Mouse (Mus musculus): Measurements from ENCODE around the gene Pih1d2. TPM values are rescaled to one million over a fixed set of nuclear protein-coding genes. Genes with fewer than 3 reads are reported as not detected.

The Pih1d2 gene
- polyA plus RNA-seq (2015; fragmentation: Nextera tagmentation; extraction: Ambion mirVana), result 4.1 and 4.6 TPM in 2 replicates

GRCm38 (mm10) chr9:50616766-50617603, at the start of gene Pih1d2, which contains the start of gene Nkapd1:
Gene Pih1d2 (plus strand): TSS chr9:50617321.
Gene Nkapd1 (minus strand): TSS chr9:50617464.
- H3K9me3 ChIP-seq (replicated peaks), result no peaks in the 10 kb centered on the region

GRCm38 (mm10) chr9:50567372-50567771, 49.7 kb upstream of the Pih1d2 start:
- H3K27ac ChIP-seq (replicated peaks), result no peak overlapping the region
- H3K4me1 ChIP-seq, result no peaks in the 10 kb centered on the region
- H3K27me3 ChIP-seq (replicated peaks), result no peaks in the 10 kb centered on the region
- WGBS, result 93% methylated on average over 4 of the region's 4 CpGs
- H3K4me3 ChIP-seq (replicated peaks), result no peak overlapping the region
- no peaks in the 10 kb centered on the region for H3K36me3 ChIP-seq
- no peak overlapping the region for H3K9ac ChIP-seq (replicated peaks)
- no peak overlapping the region for H3K4me2 ChIP-seq
- H3K9me3 ChIP-seq (replicated peaks), result no peaks in the 10 kb centered on the region
- no peak for ATAC-seq (ENCODE audit: low FRiP score)

More at GRCm38 (mm10) chr9:50616766-50617603, at the start of gene Pih1d2, which contains the start of gene Nkapd1:
- Histone ChIP-seq H3K27me3 (replicated peaks) (no peaks in the 10 kb centered on the region), H3K36me3 (peaks cover 31% of the 10 kb centered on the region), H3K27ac (replicated peaks) (peak within 1 kb of the TSS; percentile 96), H3K9ac (replicated peaks) (peak within 1 kb of the TSS; percentile 97), H3K4me3 (replicated peaks) (peak within 1 kb of the TSS; percentile 100), H3K4me1 (peaks cover 27% of the 10 kb centered on the region), H3K4me2 (peak within 1 kb of the TSS; percentile 84)
- WGBS, result under 1% methylated on average over 72 of the region's 81 CpGs
- ATAC-seq (ENCODE audit: low FRiP score), result peak; percentile 94

GRCm38 (mm10) chr9:50567881-50568280, 49.2 kb upstream of the Pih1d2 start:
- ATAC-seq (ENCODE audit: low FRiP score), result no peak

DNA sequence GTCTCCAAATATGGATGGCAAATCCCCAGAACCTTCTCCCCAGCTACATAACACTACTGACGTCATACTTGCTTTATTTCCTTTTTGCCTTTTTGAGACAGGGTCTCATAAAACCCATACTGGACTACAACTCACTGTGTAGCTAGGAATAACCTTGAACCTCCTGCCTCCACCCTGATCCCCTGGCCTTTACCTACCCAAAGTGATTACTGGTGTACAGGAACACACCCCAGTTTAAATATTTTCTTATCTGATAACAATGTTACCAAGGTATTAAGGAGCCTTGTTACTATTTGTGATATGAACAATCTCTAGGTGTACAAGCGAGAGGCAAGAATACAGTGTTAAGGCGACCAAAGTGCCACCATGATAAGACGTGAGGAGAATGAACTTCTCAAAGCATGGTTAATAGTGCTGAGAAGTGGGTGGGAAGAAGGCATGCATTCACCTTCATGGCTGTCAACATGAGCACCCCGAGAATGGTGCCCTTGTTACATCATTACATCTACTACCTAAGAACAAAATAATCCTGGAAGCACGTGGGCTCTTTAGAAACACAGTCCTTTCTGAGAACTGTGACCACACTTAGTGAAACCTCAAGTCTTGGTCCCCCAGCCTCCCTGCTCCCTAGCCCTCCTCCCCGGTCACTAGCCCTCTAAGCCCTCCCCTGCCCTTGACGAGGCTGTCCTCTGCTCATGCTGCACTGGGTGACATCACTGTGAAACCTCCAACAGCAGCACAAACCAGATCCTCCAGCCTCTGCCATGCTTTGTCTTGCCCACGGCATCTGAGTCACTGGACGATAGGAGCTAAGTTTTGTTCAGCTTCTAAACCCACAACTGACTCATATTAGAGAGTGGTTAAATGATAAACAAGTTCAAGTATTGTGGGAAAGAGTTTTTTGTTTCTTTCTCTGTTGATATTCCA, 47.3 kb upstream of the Pih1d2 start:
- Histone ChIP-seq H3K9ac (replicated peaks) (no peak overlapping the region), H3K36me3 (no peaks in the 10 kb centered on the region), H3K4me2 (no peak overlapping the region), H3K9me3 (replicated peaks) (no peaks in the 10 kb centered on the region), H3K27ac (replicated peaks) (no peak overlapping the region), H3K4me1 (no peaks in the 10 kb centered on the region), H3K4me3 (replicated peaks) (no peak overlapping the region), H3K27me3 (replicated peaks) (no peaks in the 10 kb centered on the region)
- 83% methylated on average over 10 of the region's 10 CpGs for WGBS
- no peak for ATAC-seq (ENCODE audit: low FRiP score)

More at GRCm38 (mm10) chr9:50567881-50568280, 49.2 kb upstream of the Pih1d2 start:
- Histone ChIP-seq H3K4me3 (replicated peaks) (no peak overlapping the region), H3K27ac (replicated peaks) (no peak overlapping the region), H3K27me3 (replicated peaks) (no peaks in the 10 kb centered on the region), H3K36me3 (no peaks in the 10 kb centered on the region), H3K4me2 (no peak overlapping the region), H3K9me3 (replicated peaks) (no peaks in the 10 kb centered on the region), H3K4me1 (no peaks in the 10 kb centered on the region), H3K9ac (replicated peaks) (no peak overlapping the region)
- 91% methylated on average over 2 of the region's 2 CpGs for WGBS

DNA sequence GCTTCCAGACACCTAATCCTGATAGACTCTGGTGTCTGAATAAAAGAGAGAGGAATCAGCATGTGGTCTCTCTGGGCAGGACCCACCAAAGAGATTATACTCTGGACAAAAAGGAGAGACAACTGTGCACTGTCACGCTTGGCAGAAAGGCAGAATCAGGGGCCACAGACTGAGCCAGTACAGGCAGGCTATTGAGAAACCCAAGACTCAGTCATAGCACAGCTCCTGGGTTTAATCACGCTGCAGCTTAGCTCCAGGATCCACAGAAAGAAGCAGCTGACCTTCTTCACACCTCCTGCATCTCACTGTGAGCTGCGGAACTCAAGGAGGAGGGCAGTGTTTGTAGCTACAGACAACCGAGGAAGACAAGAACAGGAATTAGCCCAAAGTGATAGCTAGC, 36.8 kb upstream of the Pih1d2 start:
- Histone ChIP-seq H3K4me3 (replicated peaks) (no peak overlapping the region), H3K9me3 (replicated peaks) (no peaks in the 10 kb centered on the region), H3K27ac (replicated peaks) (no peak overlapping the region), H3K9ac (replicated peaks) (no peak overlapping the region), H3K4me2 (no peak overlapping the region), H3K36me3 (no peaks in the 10 kb centered on the region), H3K27me3 (replicated peaks) (no peaks in the 10 kb centered on the region), H3K4me1 (no peaks in the 10 kb centered on the region)
- WGBS, result 50% methylated on average over 4 of the region's 4 CpGs
- ATAC-seq (ENCODE audit: low FRiP score), result no peak

DNA sequence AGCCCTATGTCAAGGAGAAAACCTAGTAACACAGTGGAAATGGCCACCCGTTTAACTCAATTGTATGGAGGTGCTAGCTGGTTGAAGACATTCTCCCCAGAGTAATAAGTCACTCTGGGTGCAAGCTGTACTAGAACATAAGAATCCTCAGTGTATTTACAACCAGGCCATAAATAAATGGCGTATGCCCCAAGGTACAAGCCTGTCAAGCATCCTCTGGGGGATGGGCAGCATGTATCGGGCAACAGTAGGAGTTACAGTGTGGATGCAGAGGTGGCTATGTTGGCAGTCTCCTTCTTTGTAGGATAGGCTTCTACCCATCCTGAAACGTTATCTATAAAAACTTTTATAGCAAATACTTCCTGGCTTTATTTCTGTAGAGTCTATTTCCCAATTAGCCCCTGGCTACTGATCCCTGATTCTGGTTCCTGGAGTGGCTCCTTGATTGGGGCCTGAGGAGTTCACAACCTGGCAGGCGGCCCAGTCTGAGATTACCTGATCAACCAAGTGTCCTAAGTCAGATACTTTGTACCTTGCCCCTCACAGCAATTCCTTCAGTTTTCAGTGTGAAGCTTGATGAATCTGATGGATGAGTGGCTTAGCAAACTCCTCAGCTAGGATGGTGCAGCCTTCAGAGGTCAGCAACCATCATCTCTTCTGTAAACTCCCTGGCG, 31.8 kb upstream of the Pih1d2 start:
- Histone ChIP-seq H3K36me3 (no peaks in the 10 kb centered on the region), H3K4me2 (no peak overlapping the region), H3K27ac (replicated peaks) (no peak overlapping the region), H3K9ac (replicated peaks) (no peak overlapping the region), H3K4me3 (replicated peaks) (no peak overlapping the region), H3K9me3 (replicated peaks) (no peaks in the 10 kb centered on the region), H3K4me1 (no peaks in the 10 kb centered on the region), H3K27me3 (replicated peaks) (no peaks in the 10 kb centered on the region)
- no peak for ATAC-seq (ENCODE audit: low FRiP score)
- WGBS, result 78% methylated on average over 6 of the region's 6 CpGs

DNA sequence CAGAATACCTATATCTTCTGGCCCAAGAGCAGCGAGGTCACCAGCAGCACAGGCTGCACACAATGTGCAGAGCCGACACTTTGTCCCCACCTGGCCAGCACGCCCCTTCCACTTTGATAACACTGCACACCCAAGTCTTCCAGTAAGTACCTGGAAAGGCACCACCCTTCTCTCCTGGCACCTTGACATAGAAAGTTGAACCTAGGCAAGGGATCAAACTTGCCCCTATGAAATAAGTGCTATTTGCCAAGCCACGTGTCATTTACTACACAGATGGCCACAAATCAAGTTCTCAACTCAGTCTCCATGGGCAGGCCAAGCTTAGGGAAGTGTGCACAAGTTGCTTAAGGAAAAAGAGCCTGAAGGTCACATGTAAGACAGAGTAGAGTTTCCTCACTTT, 30.2 kb upstream of the Pih1d2 start:
- no peak for ATAC-seq (ENCODE audit: low FRiP score)
- Histone ChIP-seq H3K27me3 (replicated peaks) (no peaks in the 10 kb centered on the region), H3K4me1 (no peaks in the 10 kb centered on the region), H3K4me2 (no peak overlapping the region), H3K9me3 (replicated peaks) (no peaks in the 10 kb centered on the region), H3K9ac (replicated peaks) (no peak overlapping the region), H3K27ac (replicated peaks) (no peak overlapping the region), H3K4me3 (replicated peaks) (no peak overlapping the region), H3K36me3 (no peaks in the 10 kb centered on the region)
- WGBS, result 79% methylated on average over 4 of the region's 4 CpGs

DNA sequence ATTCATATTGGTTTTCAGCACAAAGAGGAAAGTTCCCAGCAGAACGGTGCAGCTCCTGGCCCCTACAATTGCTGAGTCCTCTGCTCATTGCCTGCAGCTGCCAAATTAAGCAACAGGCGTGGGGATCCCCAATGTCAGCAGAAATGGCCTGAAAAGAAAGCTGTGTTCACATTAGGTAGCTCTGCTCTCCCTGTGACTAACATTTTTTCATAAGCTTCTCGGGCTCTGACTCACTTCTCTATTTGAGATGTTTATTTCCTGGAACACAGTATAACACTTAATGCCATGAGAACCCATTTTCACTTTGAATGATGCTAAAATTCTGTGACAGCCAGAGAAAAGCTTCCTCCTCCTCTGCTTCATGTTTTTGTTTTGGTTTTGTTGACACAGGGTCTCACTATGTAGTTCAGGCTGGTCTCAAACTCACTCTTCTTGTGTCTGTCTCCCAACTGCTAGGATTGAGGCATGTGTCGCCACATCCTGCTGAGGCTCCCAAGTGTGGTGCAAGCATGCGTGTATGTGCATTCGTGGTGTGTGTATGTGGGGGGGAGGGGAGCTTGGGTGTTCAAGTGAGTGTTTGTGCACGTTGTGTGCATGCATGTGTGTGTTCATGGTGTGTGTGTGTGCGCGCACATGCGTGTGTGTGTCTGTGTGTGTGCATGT, 26.1 kb upstream of the Pih1d2 start:
- peaks cover 15% of the 10 kb centered on the region for H3K36me3 ChIP-seq
- ATAC-seq (ENCODE audit: low FRiP score), result no peak
- no peak overlapping the region for H3K9ac ChIP-seq (replicated peaks)
- 79% methylated on average over 10 of the region's 10 CpGs for WGBS
- H3K4me1 ChIP-seq, result no peaks in the 10 kb centered on the region
- H3K27ac ChIP-seq (replicated peaks), result no peak overlapping the region
- H3K4me3 ChIP-seq (replicated peaks), result no peak overlapping the region
- H3K27me3 ChIP-seq (replicated peaks), result no peaks in the 10 kb centered on the region
- no peak overlapping the region for H3K4me2 ChIP-seq
- no peaks in the 10 kb centered on the region for H3K9me3 ChIP-seq (replicated peaks)

GRCm38 (mm10) chr9:50592955-50593354, 24.2 kb upstream of the Pih1d2 start:
- 92% methylated on average over 9 of the region's 9 CpGs for WGBS
- Histone ChIP-seq H3K27ac (replicated peaks) (no peak overlapping the region), H3K4me3 (replicated peaks) (no peak overlapping the region), H3K4me2 (no peak overlapping the region), H3K27me3 (replicated peaks) (no peaks in the 10 kb centered on the region), H3K9ac (replicated peaks) (no peak overlapping the region), H3K9me3 (replicated peaks) (no peaks in the 10 kb centered on the region), H3K4me1 (no peaks in the 10 kb centered on the region), H3K36me3 (peaks cover 34% of the 10 kb centered on the region)
- ATAC-seq (ENCODE audit: low FRiP score), result no peak

DNA sequence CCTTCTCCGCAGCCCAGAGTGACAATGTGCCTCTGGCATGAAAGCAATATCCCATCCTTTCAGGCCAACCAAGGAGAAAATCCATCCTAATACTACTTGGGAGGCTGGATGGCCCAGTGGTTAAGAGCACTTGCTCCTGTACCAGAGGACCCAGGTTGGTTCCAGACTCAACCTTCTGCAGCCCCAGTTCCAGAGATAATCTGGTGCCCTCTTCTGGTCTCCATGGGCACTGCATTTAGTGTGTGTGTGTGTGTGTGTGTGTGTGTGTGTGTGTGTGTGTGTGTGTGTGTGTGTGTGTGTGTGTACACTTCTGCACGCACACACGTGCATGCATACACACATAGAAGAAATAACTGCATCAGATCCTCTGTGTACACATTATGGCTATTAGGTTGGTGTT, 23.6 kb upstream of the Pih1d2 start:
- H3K9ac ChIP-seq (replicated peaks), result no peak overlapping the region
- no peak for ATAC-seq (ENCODE audit: low FRiP score)
- H3K36me3 ChIP-seq, result peaks cover 39% of the 10 kb centered on the region
- H3K27me3 ChIP-seq (replicated peaks), result no peaks in the 10 kb centered on the region
- H3K27ac ChIP-seq (replicated peaks), result no peak overlapping the region
- no peaks in the 10 kb centered on the region for H3K4me1 ChIP-seq
- WGBS, result 70% methylated on average over 3 of the region's 3 CpGs
- no peak overlapping the region for H3K4me2 ChIP-seq
- H3K9me3 ChIP-seq (replicated peaks), result no peaks in the 10 kb centered on the region
- H3K4me3 ChIP-seq (replicated peaks), result no peak overlapping the region
